Mouse (Mus musculus): Measurements from ENCODE around the gene Faf1. TPM values are rescaled to one million over a fixed set of nuclear protein-coding genes. Genes with fewer than 3 reads are reported as not detected.

Faf1 gene
- polyA plus RNA-seq, 1 experiment = 88.3 TPM

DNA sequence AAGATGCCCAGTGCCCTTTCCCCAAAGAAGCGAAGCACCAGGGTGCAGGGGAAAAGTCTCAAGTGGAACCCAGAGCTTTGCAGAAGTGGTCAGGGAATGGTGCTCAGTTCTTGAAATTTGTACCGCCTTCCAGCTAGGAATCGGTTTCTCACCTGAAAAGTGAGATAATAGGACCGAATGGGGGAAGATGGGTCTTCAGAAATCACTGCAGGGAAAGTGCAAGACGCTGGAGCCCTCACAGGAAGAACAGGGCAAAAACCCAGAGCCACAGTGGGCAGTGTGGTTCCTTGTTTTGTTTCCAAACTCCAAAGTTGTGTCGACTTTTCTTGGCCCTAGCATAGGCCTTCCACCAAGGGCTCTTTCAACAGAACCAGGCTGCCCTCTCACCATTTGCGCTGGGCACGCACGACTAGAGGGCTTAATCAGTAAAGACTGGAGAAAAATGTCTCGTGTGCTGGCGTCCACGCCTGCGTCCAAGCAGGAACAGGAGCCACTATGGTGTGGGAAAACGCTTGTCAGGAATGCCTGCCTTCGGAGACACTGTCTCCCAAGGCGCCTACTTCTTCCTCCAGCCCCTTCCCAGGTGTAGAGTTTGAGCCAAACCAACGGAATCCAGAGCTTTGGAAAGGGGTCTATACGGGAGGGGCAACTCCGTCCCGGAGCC, 297.7 kb downstream of the Faf1 start:
- H3K9ac ChIP-seq (ENCODE audit: low read depth, poor library complexity, severe bottlenecking) = no peak overlapping the region
- TF ChIP-seq POLR2A (IDR thresholded peaks at IDR 0.05; ENCODE audit: insufficient read depth, low read length) = no peak
- TF ChIP-seq EP300 (IDR thresholded peaks at IDR 0.05; ENCODE audit: insufficient read depth, low read depth, low read length) = no peak
- TF ChIP-seq CTCF (IDR thresholded peaks at IDR 0.05; ENCODE audit: low read depth, low read length) = no peak
- no peak overlapping the region for H3K4me3 ChIP-seq (ENCODE audit: low read depth, low read length)
- H3K9me3 ChIP-seq (replicated peaks; ENCODE audit: control insufficient read depth, insufficient read depth, low read length, poor library complexity, severe bottlenecking) = no peaks in the 10 kb centered on the region
- H3K27me3 ChIP-seq (ENCODE audit: control insufficient read depth, insufficient read depth, low read length, poor library complexity, severe bottlenecking) = peaks cover 18% of the 10 kb centered on the region
- H3K27ac ChIP-seq (ENCODE audit: insufficient read depth, low read length) = no peak overlapping the region
- H3K36me3 ChIP-seq (ENCODE audit: control insufficient read depth, insufficient read depth, low read length, poor library complexity, severe bottlenecking) = no peaks in the 10 kb centered on the region
- no peaks in the 10 kb centered on the region for H3K4me1 ChIP-seq (ENCODE audit: control insufficient read depth, insufficient read depth, low read length)

DNA sequence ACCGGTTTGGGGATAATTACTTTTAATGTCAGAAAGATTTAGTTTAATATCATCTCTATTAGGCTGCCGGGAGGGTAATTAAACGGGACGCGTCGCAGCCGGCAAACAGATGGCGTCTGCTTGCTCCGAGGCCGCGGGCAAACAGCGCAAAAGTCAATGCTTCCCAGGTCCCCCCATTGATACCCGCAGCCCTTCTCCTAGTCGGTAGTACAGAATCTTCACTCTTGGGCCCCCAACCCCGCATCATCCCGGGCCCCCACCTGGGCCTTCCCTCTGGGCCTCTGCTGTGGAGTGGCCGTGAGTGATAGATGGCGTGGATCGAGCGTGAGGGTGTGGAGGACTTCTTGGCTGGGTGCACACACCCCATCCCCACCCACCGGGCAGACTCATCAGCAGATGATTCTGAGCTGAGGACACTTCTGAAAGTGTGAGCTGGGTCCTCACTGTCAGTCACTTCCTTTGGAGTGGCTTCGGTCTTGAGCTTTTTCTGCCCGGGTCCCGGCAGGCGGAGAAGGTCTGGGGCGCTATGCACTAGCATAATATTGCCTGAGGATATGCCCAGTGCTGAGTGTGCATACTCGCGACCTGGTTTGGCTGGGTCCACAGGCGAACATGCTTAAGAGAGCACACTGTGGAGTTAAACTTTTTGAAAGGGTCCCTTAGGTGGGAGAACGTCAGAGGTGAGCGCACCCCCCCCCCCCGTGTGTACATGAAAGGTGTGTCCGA, 298.4 kb downstream of the Faf1 start:
- Histone ChIP-seq H3K4me3 (ENCODE audit: low read depth, low read length) (no peak overlapping the region), H3K9ac (ENCODE audit: low read depth, poor library complexity, severe bottlenecking) (no peak overlapping the region), H3K27me3 (ENCODE audit: control insufficient read depth, insufficient read depth, low read length, poor library complexity, severe bottlenecking) (peaks cover 23% of the 10 kb centered on the region), H3K27ac (ENCODE audit: insufficient read depth, low read length) (no peak overlapping the region), H3K9me3 (replicated peaks; ENCODE audit: control insufficient read depth, insufficient read depth, low read length, poor library complexity, severe bottlenecking) (no peaks in the 10 kb centered on the region), H3K4me1 (ENCODE audit: control insufficient read depth, insufficient read depth, low read length) (no peaks in the 10 kb centered on the region), H3K36me3 (ENCODE audit: control insufficient read depth, insufficient read depth, low read length, poor library complexity, severe bottlenecking) (no peaks in the 10 kb centered on the region)
- TF ChIP-seq POLR2A (IDR thresholded peaks at IDR 0.05; ENCODE audit: insufficient read depth, low read length) (no peak), CTCF (IDR thresholded peaks at IDR 0.05; ENCODE audit: low read depth, low read length) (no peak), EP300 (IDR thresholded peaks at IDR 0.05; ENCODE audit: insufficient read depth, low read depth, low read length) (no peak)

DNA sequence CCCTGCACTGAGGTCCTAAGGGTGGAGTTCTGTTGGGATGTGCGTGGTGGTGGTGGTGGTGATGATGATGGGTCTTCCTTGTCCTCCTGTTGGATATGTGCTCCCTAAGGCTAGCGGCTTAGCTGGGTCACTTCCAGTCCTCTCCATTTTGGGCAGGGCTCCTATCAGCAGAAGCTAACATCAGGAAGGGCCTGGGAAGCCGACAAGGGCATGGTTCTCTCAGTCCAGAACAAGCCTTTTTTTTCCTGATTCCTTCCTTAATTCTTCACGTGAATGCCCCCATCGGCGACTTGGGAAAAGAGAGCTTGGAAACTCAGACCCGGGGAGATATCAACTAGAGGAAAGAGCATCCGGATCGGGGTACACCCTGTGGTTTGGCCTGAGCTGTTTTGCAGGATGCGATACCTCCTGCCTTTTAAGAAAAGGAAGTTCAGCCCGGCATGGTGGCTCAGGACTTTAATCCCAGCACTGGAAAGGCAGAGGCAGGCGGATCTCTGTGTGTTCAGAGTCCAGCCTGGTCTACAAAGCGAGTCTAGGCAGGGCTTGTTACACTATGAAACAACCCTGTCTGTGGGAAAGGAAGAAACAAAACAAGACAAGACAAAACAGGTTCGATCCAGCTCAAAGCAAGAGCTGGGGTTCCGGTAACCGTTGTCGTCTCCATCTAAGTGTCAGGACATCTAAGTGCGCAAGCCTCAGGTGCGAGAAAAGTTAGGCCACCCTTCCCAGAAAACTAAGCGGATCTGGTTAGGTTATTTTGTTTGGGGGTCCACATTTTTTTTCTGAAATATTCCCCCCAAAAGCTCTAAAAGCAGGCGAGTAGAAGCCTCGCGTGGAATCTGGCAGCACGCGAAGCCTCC, 299.2 kb downstream of the Faf1 start:
- no peaks in the 10 kb centered on the region for H3K36me3 ChIP-seq (ENCODE audit: control insufficient read depth, insufficient read depth, low read length, poor library complexity, severe bottlenecking)
- H3K4me3 ChIP-seq (ENCODE audit: low read depth, low read length) = no peak overlapping the region
- no peak overlapping the region for H3K9ac ChIP-seq (ENCODE audit: low read depth, poor library complexity, severe bottlenecking)
- no peaks in the 10 kb centered on the region for H3K4me1 ChIP-seq (ENCODE audit: control insufficient read depth, insufficient read depth, low read length)
- H3K27ac ChIP-seq (ENCODE audit: insufficient read depth, low read length) = no peak overlapping the region
- no peak for TF ChIP-seq POLR2A (IDR thresholded peaks at IDR 0.05; ENCODE audit: insufficient read depth, low read length)
- TF ChIP-seq EP300 (IDR thresholded peaks at IDR 0.05; ENCODE audit: insufficient read depth, low read depth, low read length) = no peak
- no peak for TF ChIP-seq CTCF (IDR thresholded peaks at IDR 0.05; ENCODE audit: low read depth, low read length)
- peaks cover 26% of the 10 kb centered on the region for H3K27me3 ChIP-seq (ENCODE audit: control insufficient read depth, insufficient read depth, low read length, poor library complexity, severe bottlenecking)
- H3K9me3 ChIP-seq (replicated peaks; ENCODE audit: control insufficient read depth, insufficient read depth, low read length, poor library complexity, severe bottlenecking) = no peaks in the 10 kb centered on the region

DNA sequence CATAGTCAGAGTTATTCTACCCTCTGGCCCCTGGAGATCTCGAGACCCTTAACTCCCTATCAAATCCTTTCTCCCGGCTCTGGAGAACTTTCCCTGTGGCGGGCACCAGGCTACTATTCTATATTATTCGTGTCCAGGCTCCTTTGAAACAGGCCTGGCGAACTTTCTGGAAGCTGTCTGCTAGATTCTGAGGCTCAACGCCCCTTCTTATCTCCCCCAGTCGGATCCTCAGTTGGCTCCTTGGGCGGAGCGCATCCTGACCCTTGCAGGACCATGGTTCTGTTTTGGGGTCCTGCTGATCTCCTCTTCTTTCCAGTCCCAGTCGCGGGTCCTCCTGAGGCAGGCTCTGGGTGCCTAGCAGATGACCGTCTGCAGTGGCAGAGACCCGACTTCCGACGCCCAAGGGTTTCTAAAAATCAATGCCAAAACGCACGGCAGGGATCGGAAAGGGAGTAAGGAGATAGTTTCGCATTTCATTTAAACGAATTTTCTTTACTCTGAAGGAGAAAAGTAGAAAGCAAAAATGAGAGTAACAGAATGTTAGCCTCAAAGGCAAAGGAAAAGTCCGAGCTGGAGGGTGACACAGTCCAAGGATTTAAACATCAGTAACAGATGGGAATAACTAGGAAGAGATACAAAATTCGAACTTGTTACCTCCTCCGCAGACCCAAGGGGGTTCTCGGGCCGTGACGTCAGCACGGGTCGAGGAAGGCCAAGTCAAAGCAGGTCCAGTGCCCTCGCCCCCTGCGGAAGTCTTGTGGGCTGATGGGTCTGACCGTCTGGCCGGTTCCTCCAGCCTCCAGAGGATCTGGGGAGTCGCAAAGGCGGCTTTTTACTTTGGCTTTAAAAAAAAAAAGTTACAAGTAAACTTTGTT, 300.1 kb downstream of the Faf1 start:
- H3K27me3 ChIP-seq (ENCODE audit: control insufficient read depth, insufficient read depth, low read length, poor library complexity, severe bottlenecking) = peaks cover 34% of the 10 kb centered on the region
- no peak for TF ChIP-seq EP300 (IDR thresholded peaks at IDR 0.05; ENCODE audit: insufficient read depth, low read depth, low read length)
- TF ChIP-seq CTCF (IDR thresholded peaks at IDR 0.05; ENCODE audit: low read depth, low read length) = no peak
- TF ChIP-seq POLR2A (IDR thresholded peaks at IDR 0.05; ENCODE audit: insufficient read depth, low read length) = no peak
- H3K4me3 ChIP-seq (ENCODE audit: low read depth, low read length) = no peak overlapping the region; the same call in 1 of the 2 replicates
- no peaks in the 10 kb centered on the region for H3K4me1 ChIP-seq (ENCODE audit: control insufficient read depth, insufficient read depth, low read length)
- H3K36me3 ChIP-seq (ENCODE audit: control insufficient read depth, insufficient read depth, low read length, poor library complexity, severe bottlenecking) = no peaks in the 10 kb centered on the region
- no peak overlapping the region for H3K9ac ChIP-seq (ENCODE audit: low read depth, poor library complexity, severe bottlenecking)
- no peak overlapping the region for H3K27ac ChIP-seq (ENCODE audit: insufficient read depth, low read length)
- no peaks in the 10 kb centered on the region for H3K9me3 ChIP-seq (replicated peaks; ENCODE audit: control insufficient read depth, insufficient read depth, low read length, poor library complexity, severe bottlenecking)

Measured in ES-Bruce4 (cell line).